10 mouse cellular contexts compared by ENCODE assay signal in the genomic region with DNA sequence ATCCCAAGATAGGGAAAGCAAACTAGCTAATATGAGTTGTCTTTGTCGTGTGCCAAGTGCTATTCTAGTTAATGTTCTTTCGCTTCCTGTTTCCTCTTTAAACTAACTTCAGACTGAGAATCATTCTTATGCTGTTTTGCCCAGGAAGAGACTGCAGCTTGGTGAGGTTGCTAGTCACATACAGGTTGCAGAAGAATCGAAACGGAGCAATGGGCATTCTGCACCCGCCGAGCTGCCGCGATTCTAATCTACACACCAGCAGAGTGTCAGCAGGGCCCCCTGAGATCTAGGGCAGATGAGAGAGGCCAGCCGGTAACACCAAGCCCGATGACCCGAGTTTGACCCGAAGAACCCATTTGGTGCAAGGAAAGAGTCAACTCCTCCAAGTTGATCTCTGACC. TPM values are rescaled to one million over a fixed set of nuclear protein-coding genes. Genes with fewer than 3 reads are reported as not detected.
DNase-seq lines count a peak whose midpoint lies in the region; ATAC-seq and TF ChIP-seq lines count a peak whose summit lies in the region.
"Had no signal": no experiment of that assay in that cellular context is flagged by ENCODE, and none has a peak within 500 bp of the region (broad histone marks: within the 10 kb centered on the region; RNA-seq: fewer than 3 reads in every experiment).

No protein-coding gene starts in this region.

- H3K4me2 ChIP-seq in liver, embryonic 13.5 days = peak overlapping the region; percentile 44
- peak overlapping the region; percentile 36; the same call in 1 of the 2 replicates for H3K4me2 ChIP-seq in stomach, embryonic 15.5 days
- H3K4me2 ChIP-seq: forebrain, embryonic 12.5 days; midbrain, embryonic 13.5 days had no signal

- no peak overlapping the region for H3K9ac ChIP-seq in liver, embryonic 13.5 days
- H3K9ac ChIP-seq in stomach, embryonic 15.5 days = no peak overlapping the region
- H3K9ac ChIP-seq: forebrain, embryonic 12.5 days; midbrain, embryonic 13.5 days had no signal

- DNase-seq in thymus, adult 2 months = no peak
- no peak for DNase-seq in thymus, postnatal 14 days
- no peak for DNase-seq in liver, embryonic 13.5 days
- no peak for DNase-seq in natural killer cell, adult 2 months (ENCODE audit: low spot score in 2 of 2)
- DNase-seq in layer of hippocampus, postnatal 25 days (ENCODE audit: extremely low spot score in 1 of 2, low spot score in 1 of 2) = no peak
- no peak for DNase-seq in c-Kit-positive CD71-positive TER-119-positive erythroid progenitor cells, embryonic 14.5 days (ENCODE audit: low spot score)

- 18% methylated on average over 12 of the region's 12 CpGs for WGBS in thymus, adult 2 months
- 21% methylated on average over 12 of the region's 12 CpGs for WGBS in liver, embryonic 13.5 days (ENCODE audit: insufficient replicate concordance)
- WGBS in stomach, embryonic 15.5 days = 5% methylated on average over 12 of the region's 12 CpGs

- no peak for TF ChIP-seq POLR2A in thymus, adult 2 months (IDR thresholded peaks at IDR 0.05; ENCODE audit: control insufficient read depth, extremely low read depth, insufficient read depth, low read length, poor library complexity)

- H3K27me3 ChIP-seq in thymus, adult 2 months (ENCODE audit: control insufficient read depth, insufficient read depth, low read length) = no peaks in the 10 kb centered on the region
- no peaks in the 10 kb centered on the region for H3K27me3 ChIP-seq in liver, embryonic 13.5 days
- H3K27me3 ChIP-seq in stomach, embryonic 15.5 days (replicated peaks) = no peaks in the 10 kb centered on the region
- H3K27me3 ChIP-seq: forebrain, embryonic 12.5 days; midbrain, embryonic 13.5 days had no signal

- peak; percentile 66 for ATAC-seq in granulocyte monocyte progenitor cell, adult 5-6 weeks (replicated peaks; ENCODE audit: poor library complexity, severe bottlenecking)
- no peak for ATAC-seq in liver, embryonic 13.5 days (ENCODE audit: low read depth)
- ATAC-seq in stomach, embryonic 15.5 days (ENCODE audit: insufficient read depth, low FRiP score, low read depth) = no peak
- ATAC-seq: midbrain, embryonic 13.5 days had no signal

- H3K4me1 ChIP-seq in thymus, adult 2 months (replicated peaks; ENCODE audit: control insufficient read depth, insufficient read depth, low read length) = 0 out of 2 replicates have a peak, but pooled peaks cover 2% of the 10 kb centered on the region
- H3K4me1 ChIP-seq in liver, embryonic 13.5 days (replicated peaks) = peaks cover 4% of the 10 kb centered on the region; the same call in 1 of the 2 replicates
- peaks cover 6% of the 10 kb centered on the region; the same call in 1 of the 2 replicates for H3K4me1 ChIP-seq in stomach, embryonic 15.5 days

- peak overlapping the region; percentile 33 for H3K4me3 ChIP-seq in thymus, adult 2 months (ENCODE audit: control insufficient read depth, insufficient read depth, low read length)
- H3K4me3 ChIP-seq in liver, embryonic 13.5 days (replicated peaks) = no peak overlapping the region; the same call in 1 of the 2 replicates
- H3K4me3 ChIP-seq in stomach, embryonic 15.5 days (replicated peaks) = no peak overlapping the region
- H3K4me3 ChIP-seq: forebrain, embryonic 12.5 days; midbrain, embryonic 13.5 days had no signal

- TF ChIP-seq CTCF in thymus, adult 2 months (IDR thresholded peaks at IDR 0.05; ENCODE audit: borderline replicate concordance, control insufficient read depth, extremely low read depth, insufficient read depth, low read length, poor library complexity) = no peak

- no peaks in the 10 kb centered on the region for H3K36me3 ChIP-seq in thymus, adult 2 months (ENCODE audit: control insufficient read depth, insufficient read depth, low read length)
- H3K36me3 ChIP-seq in liver, embryonic 13.5 days = no peaks in the 10 kb centered on the region; the same call in 1 of the 2 replicates
- H3K36me3 ChIP-seq in stomach, embryonic 15.5 days = no peaks in the 10 kb centered on the region
- H3K36me3 ChIP-seq: forebrain, embryonic 12.5 days; midbrain, embryonic 13.5 days had no signal

- H3K9me3 ChIP-seq in liver, embryonic 13.5 days (replicated peaks) = no peaks in the 10 kb centered on the region
- H3K9me3 ChIP-seq in stomach, embryonic 15.5 days = no peaks in the 10 kb centered on the region
- H3K9me3 ChIP-seq: forebrain, embryonic 12.5 days; midbrain, embryonic 13.5 days had no signal

- H3K27ac ChIP-seq in thymus, adult 2 months (ENCODE audit: control insufficient read depth, insufficient read depth, low read length) = no peak overlapping the region
- H3K27ac ChIP-seq in liver, embryonic 13.5 days = no peak overlapping the region
- H3K27ac ChIP-seq in stomach, embryonic 15.5 days = no peak overlapping the region
- H3K27ac ChIP-seq: forebrain, embryonic 12.5 days; midbrain, embryonic 13.5 days had no signal

RNA-seq across cellular contexts. Expression of a gene that starts 0.8 kb away (rescaled TPM):
- polyA plus RNA-seq in thymus, adult 2 months (2012; rRNA removed) = 0.23 and 1.0 TPM in 2 replicates
- total RNA-seq in granulocyte monocyte progenitor cell, adult 5-6 weeks (2014; fragmentation: Nextera tagmentation) = not detected in 2 replicates
- total RNA-seq in granulocyte monocyte progenitor cell, adult 5-6 weeks (2017) = not detected in 2 replicates
- 6.2 and 6.4 TPM in 2 replicates for polyA plus RNA-seq in liver, embryonic 13.5 days (2015; fragmentation: Nextera tagmentation; extraction: Ambion mirVana)
- polyA plus RNA-seq in stomach, embryonic 15.5 days (2015; fragmentation: Nextera tagmentation; extraction: Ambion mirVana) = 20.6 and 47.5 TPM in 2 replicates
- under 1 TPM in 1 of 2 experiments, not detected in 1; 0.17 TPM for total RNA-seq in layer of hippocampus, postnatal 25 days (2021)

RNA-seq across cellular contexts. Expression of a gene that starts 58.3 kb away (rescaled TPM):
- polyA plus RNA-seq in thymus, adult 2 months (2012; rRNA removed) = 28.9 and 30.9 TPM in 2 replicates
- total RNA-seq in granulocyte monocyte progenitor cell, adult 5-6 weeks (2014; fragmentation: Nextera tagmentation) = 20.1 and 34.8 TPM in 2 replicates
- 20.3 and 42.2 TPM in 2 replicates for total RNA-seq in granulocyte monocyte progenitor cell, adult 5-6 weeks (2017)
- 5.9 and 7.8 TPM in 2 replicates for polyA plus RNA-seq in liver, embryonic 13.5 days (2015; fragmentation: Nextera tagmentation; extraction: Ambion mirVana)
- polyA plus RNA-seq in stomach, embryonic 15.5 days (2015; fragmentation: Nextera tagmentation; extraction: Ambion mirVana) = 15.0 and 18.2 TPM in 2 replicates
- total RNA-seq in layer of hippocampus, postnatal 25 days (2021) = 10 to 100 TPM; 31.9 to 42.9 TPM
